Mouse (Mus musculus): ENCODE results near the gene Ncoa1. TPM values are rescaled to one million over a fixed set of nuclear protein-coding genes. Genes with fewer than 3 reads are reported as not detected.

The Ncoa1 gene
- polyA plus RNA-seq, 2 experiments, result 1.1 to 1.7 TPM

- H3K4me1 ChIP-seq (replicated peaks; ENCODE audit: control insufficient read depth in 2 of 2, insufficient read depth in 2 of 2, low read length in 1 of 2), result no peaks in the 10 kb centered on the region
- WGBS (ENCODE audit: insufficient replicate concordance), result 71% methylated on average over 12 of the region's 12 CpGs
- no peak overlapping the region for H3K27ac ChIP-seq
- H3K27me3 ChIP-seq (ENCODE audit: control insufficient read depth, insufficient read depth, low read length), result no peaks in the 10 kb centered on the region
- TF ChIP-seq CTCF (IDR thresholded peaks at IDR 0.05; ENCODE audit: low read depth) (no peak), EP300 (IDR thresholded peaks at IDR 0.05; ENCODE audit: low read depth) (no peak)
- H3K9ac ChIP-seq (replicated peaks), result no peak overlapping the region
- H3K4me2 ChIP-seq (ENCODE audit: low read depth), result no peak overlapping the region
- H3K36me3 ChIP-seq (replicated peaks; ENCODE audit: control insufficient read depth, insufficient read depth, low read depth), result no peaks in the 10 kb centered on the region
- DNase-seq (ENCODE audit: low read depth in 3 of 3, low spot score in 3 of 3), result no peak
- H3K4me3 ChIP-seq (ENCODE audit: insufficient read depth in 1 of 2, low read depth in 2 of 2, low read length in 2 of 2), result no peak overlapping the region
- no peaks in the 10 kb centered on the region for H3K9me3 ChIP-seq (ENCODE audit: control insufficient read depth, low read length)
- no peak for ATAC-seq (ENCODE audit: insufficient read depth)
Measured at GRCm38 (mm10) chr12:4509591-4510061, 32.6 kb upstream of the Ncoa1 start.

GRCm38 (mm10) chr12:4508182-4508581, 31.2 kb upstream of the Ncoa1 start:
- no peaks in the 10 kb centered on the region for H3K27me3 ChIP-seq (ENCODE audit: control insufficient read depth, insufficient read depth, low read length)
- H3K4me1 ChIP-seq (replicated peaks; ENCODE audit: control insufficient read depth in 2 of 2, insufficient read depth in 2 of 2, low read length in 1 of 2), result no peaks in the 10 kb centered on the region
- WGBS (ENCODE audit: insufficient replicate concordance), result 32% methylated on average over 1 of the region's 1 CpGs
- no peaks in the 10 kb centered on the region for H3K9me3 ChIP-seq (ENCODE audit: control insufficient read depth, low read length)
- H3K36me3 ChIP-seq (replicated peaks; ENCODE audit: control insufficient read depth, insufficient read depth, low read depth), result no peaks in the 10 kb centered on the region
- H3K4me3 ChIP-seq (ENCODE audit: insufficient read depth in 1 of 2, low read depth in 2 of 2, low read length in 2 of 2), result no peak overlapping the region
- no peak for ATAC-seq (ENCODE audit: insufficient read depth)
- DNase-seq (ENCODE audit: low read depth in 3 of 3, low spot score in 3 of 3), result no peak
- no peak overlapping the region for H3K9ac ChIP-seq (replicated peaks)
- no peak overlapping the region for H3K4me2 ChIP-seq (ENCODE audit: low read depth)
- no peak for TF ChIP-seq CTCF (IDR thresholded peaks at IDR 0.05; ENCODE audit: low read depth)
- no peak for TF ChIP-seq EP300 (IDR thresholded peaks at IDR 0.05; ENCODE audit: low read depth)
- H3K27ac ChIP-seq, result no peak overlapping the region

- Histone ChIP-seq H3K27me3 (ENCODE audit: control insufficient read depth, insufficient read depth, low read length) (no peaks in the 10 kb centered on the region), H3K36me3 (replicated peaks; ENCODE audit: control insufficient read depth, insufficient read depth, low read depth) (no peaks in the 10 kb centered on the region), H3K9me3 (ENCODE audit: control insufficient read depth, low read length) (no peaks in the 10 kb centered on the region), H3K27ac (no peak overlapping the region), H3K4me1 (replicated peaks; ENCODE audit: control insufficient read depth in 2 of 2, insufficient read depth in 2 of 2, low read length in 1 of 2) (no peaks in the 10 kb centered on the region), H3K4me2 (ENCODE audit: low read depth) (no peak overlapping the region), H3K9ac (replicated peaks) (no peak overlapping the region), H3K4me3 (ENCODE audit: insufficient read depth in 1 of 2, low read depth in 2 of 2, low read length in 2 of 2) (no peak overlapping the region)
- DNase-seq (ENCODE audit: low read depth in 3 of 3, low spot score in 3 of 3), result no peak
- TF ChIP-seq EP300 (IDR thresholded peaks at IDR 0.05; ENCODE audit: low read depth), result no peak
- TF ChIP-seq CTCF (IDR thresholded peaks at IDR 0.05; ENCODE audit: low read depth), result no peak
- ATAC-seq (ENCODE audit: insufficient read depth), result no peak
- 30% methylated on average over 6 of the region's 6 CpGs for WGBS (ENCODE audit: insufficient replicate concordance)
Measured at GRCm38 (mm10) chr12:4507461-4507860, 30.5 kb upstream of the Ncoa1 start.

- TF ChIP-seq CTCF (IDR thresholded peaks at IDR 0.05; ENCODE audit: low read depth) (no peak), EP300 (IDR thresholded peaks at IDR 0.05; ENCODE audit: low read depth) (no peak)
- peaks cover 0 to 2% of the 10 kb centered on the region in 2 experiments; a peak in 1 of 4 replicates for H3K4me1 ChIP-seq (replicated peaks; ENCODE audit: control insufficient read depth in 2 of 2, insufficient read depth in 2 of 2, low read length in 1 of 2)
- DNase-seq (ENCODE audit: low read depth in 3 of 3, low spot score in 3 of 3), result no peak
- H3K4me3 ChIP-seq (ENCODE audit: insufficient read depth in 1 of 2, low read depth in 2 of 2, low read length in 2 of 2), result no peak overlapping the region
- WGBS (ENCODE audit: insufficient replicate concordance), result 45% methylated on average over 7 of the region's 7 CpGs
- H3K36me3 ChIP-seq (replicated peaks; ENCODE audit: control insufficient read depth, insufficient read depth, low read depth), result no peaks in the 10 kb centered on the region
- no peak overlapping the region for H3K4me2 ChIP-seq (ENCODE audit: low read depth)
- ATAC-seq (ENCODE audit: insufficient read depth), result no peak
- no peak overlapping the region for H3K9ac ChIP-seq (replicated peaks)
- H3K27me3 ChIP-seq (ENCODE audit: control insufficient read depth, insufficient read depth, low read length), result no peaks in the 10 kb centered on the region
- no peaks in the 10 kb centered on the region for H3K9me3 ChIP-seq (ENCODE audit: control insufficient read depth, low read length)
- no peak overlapping the region for H3K27ac ChIP-seq
Measured at GRCm38 (mm10) chr12:4506810-4507430, 29.9 kb upstream of the Ncoa1 start.

- H3K27me3 ChIP-seq (ENCODE audit: control insufficient read depth, insufficient read depth, low read length), result no peaks in the 10 kb centered on the region
- no peak overlapping the region for H3K27ac ChIP-seq
- DNase-seq (ENCODE audit: low read depth in 3 of 3, low spot score in 3 of 3) (no peak), ATAC-seq (ENCODE audit: insufficient read depth) (no peak)
- H3K36me3 ChIP-seq (replicated peaks; ENCODE audit: control insufficient read depth, insufficient read depth, low read depth), result no peaks in the 10 kb centered on the region
- H3K4me1 ChIP-seq (replicated peaks; ENCODE audit: control insufficient read depth in 2 of 2, insufficient read depth in 2 of 2, low read length in 1 of 2), result peaks cover 4 to 7% of the 10 kb centered on the region in 2 experiments; a peak in 3 of 4 replicates
- H3K9ac ChIP-seq (replicated peaks), result no peak overlapping the region
- no peak overlapping the region for H3K4me3 ChIP-seq (ENCODE audit: insufficient read depth in 1 of 2, low read depth in 2 of 2, low read length in 2 of 2)
- no peak overlapping the region for H3K4me2 ChIP-seq (ENCODE audit: low read depth)
- TF ChIP-seq EP300 (IDR thresholded peaks at IDR 0.05; ENCODE audit: low read depth), result no peak
- 16% methylated on average over 6 of the region's 6 CpGs for WGBS (ENCODE audit: insufficient replicate concordance)
- no peaks in the 10 kb centered on the region for H3K9me3 ChIP-seq (ENCODE audit: control insufficient read depth, low read length)
Measured at GRCm38 (mm10) chr12:4505298-4505697, 28.3 kb upstream of the Ncoa1 start.

All from liver, embryonic 14.5 days (tissue).